Mouse (Mus musculus) kidney, adult 2 months (tissue): Measurements from ENCODE around the gene Rtp4.

ENCODE experiments used
- CTCF ChIP-seq: fragments of 200-500 bp; conservative IDR thresholded peaks from 2 replicates; pipeline ENCODE4 v1.5.1; 2011; ENCODE audit warnings: low read depth, mild to moderate bottlenecking, control low read depth, low read length, moderate library complexity, mixed read lengths; ENCODE audit not compliant: insufficient read depth, insufficient read length
- POLR2A ChIP-seq: fragments of 200-500 bp; IDR thresholded peaks from one replicate; pipeline ENCODE4 v1.6.1; 2011; ENCODE audit warnings: low read depth, low read length, control low read depth

DNA sequence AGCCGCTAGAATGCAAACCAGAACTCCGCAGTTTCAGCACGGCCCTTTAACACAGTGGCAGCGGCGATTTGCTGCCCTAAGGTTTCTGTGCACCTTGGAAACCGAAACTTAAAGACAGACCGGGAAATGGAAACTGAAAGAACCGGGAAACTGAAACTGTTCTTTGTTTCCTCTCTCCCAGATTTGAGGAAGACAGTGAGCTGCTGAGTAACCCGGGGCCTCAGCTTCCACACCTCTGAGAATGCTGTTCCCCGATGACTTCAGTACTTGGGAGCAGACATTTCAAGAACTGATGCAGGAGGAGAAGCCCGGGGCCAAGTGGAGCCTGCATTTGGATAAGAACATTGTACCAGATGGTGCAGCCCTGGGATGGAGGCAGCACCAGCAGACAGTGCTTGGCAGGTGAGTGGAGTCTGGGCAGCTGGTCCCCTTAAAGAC is 89.7 kb downstream of the Rtp4 start:
- no peak for TF ChIP-seq POLR2A
- no peak for TF ChIP-seq CTCF
